In genomic region chr17:53659738-53660137, GRCm38 (mm10) we compare ENCODE assay signal across 11 mouse cellular contexts. TPM values are rescaled to one million over a fixed set of nuclear protein-coding genes. Genes with fewer than 3 reads are reported as not detected.
A peak's percentile ranks its signal among the peaks of the same experiment; 100 is the strongest.
DNase-seq lines count a peak whose midpoint lies in the region; ATAC-seq lines count a peak whose summit lies in the region.
"Had no signal": no experiment of that assay in that cellular context is flagged by ENCODE, and none has a peak within 500 bp of the region (broad histone marks: within the 10 kb centered on the region; RNA-seq: fewer than 3 reads in every experiment).

No protein-coding gene starts in this region.

- intact Hi-C loops in left cerebral cortex, postnatal 14 days (cut with DNase I): loop anchor here (5.0 kb wide), 1 partner anchor 92 kb away; the partner anchor contains the start of gene Kat2b

- H3K4me3 ChIP-seq in hindbrain, embryonic 13.5 days: no peak overlapping the region
- no peak overlapping the region for H3K4me3 ChIP-seq in hindbrain, embryonic 11.5 days (ENCODE audit: low read depth, low read length)

- no peaks in the 10 kb centered on the region; the same call in 1 of the 2 replicates for H3K4me1 ChIP-seq in hindbrain, embryonic 13.5 days (replicated peaks)
- H3K4me1 ChIP-seq in hindbrain, embryonic 11.5 days (replicated peaks; ENCODE audit: control insufficient read depth, insufficient read depth, low read length): no peaks in the 10 kb centered on the region

- H3K9me3 ChIP-seq in hindbrain, embryonic 13.5 days: no peaks in the 10 kb centered on the region
- H3K9me3 ChIP-seq in hindbrain, embryonic 11.5 days (ENCODE audit: control insufficient read depth, low read length): no peaks in the 10 kb centered on the region

- H3K9ac ChIP-seq in hindbrain, embryonic 13.5 days: no peak overlapping the region
- H3K9ac ChIP-seq in hindbrain, embryonic 11.5 days (ENCODE audit: low read depth, low read length): no peak overlapping the region
- H3K9ac ChIP-seq: liver, embryonic 14.5 days had no signal

- DNase-seq in hindbrain, embryonic 11.5 days (ENCODE audit: low spot score): no peak
- peak; percentile 49 for DNase-seq in brain, adult 2 months (ENCODE audit: low read depth, low spot score)
- peak; percentile 56 to 67 for DNase-seq in cerebellum, postnatal 10 days
- DNase-seq in left cerebral cortex, postnatal 14 days (ENCODE audit: low spot score in 2 of 2): peak; percentile 45 to 51
- DNase-seq in ovary, adult 18-20 months (ENCODE audit: low spot score): no peak
- no peak for DNase-seq in thymus, postnatal 0 days (ENCODE audit: low spot score)
- DNase-seq: kidney, adult 18-20 months; thymus, postnatal 36 days had no signal

- no peak overlapping the region for H3K4me2 ChIP-seq in hindbrain, embryonic 13.5 days
- H3K4me2 ChIP-seq in hindbrain, embryonic 11.5 days (replicated peaks; ENCODE audit: low read depth, low read length): no peak overlapping the region

- 0 out of 2 replicates have a peak overlapping the region, but pooled peaks have one; percentile 42 for H3K27ac ChIP-seq in hindbrain, embryonic 13.5 days
- H3K27ac ChIP-seq in hindbrain, embryonic 11.5 days (ENCODE audit: low read depth, low read length): no peak overlapping the region
- H3K27ac ChIP-seq: liver, embryonic 14.5 days had no signal

- H3K27me3 ChIP-seq in hindbrain, embryonic 13.5 days: no peaks in the 10 kb centered on the region
- no peaks in the 10 kb centered on the region for H3K27me3 ChIP-seq in hindbrain, embryonic 11.5 days (ENCODE audit: control insufficient read depth, insufficient read depth, low read length)
- H3K27me3 ChIP-seq: Patski had no signal

- peak; percentile 78; the same call in 1 of the 2 replicates for ATAC-seq in hindbrain, embryonic 13.5 days (ENCODE audit: low FRiP score)
- ATAC-seq in hindbrain, embryonic 11.5 days (ENCODE audit: low FRiP score): no peak
- ATAC-seq: Patski had no signal

- WGBS in hindbrain, embryonic 13.5 days: 42% methylated on average over 4 of the region's 4 CpGs
- 76% methylated on average over 4 of the region's 4 CpGs for WGBS in hindbrain, embryonic 11.5 days

- H3K36me3 ChIP-seq in hindbrain, embryonic 13.5 days: peaks cover 41% of the 10 kb centered on the region
- no peaks in the 10 kb centered on the region for H3K36me3 ChIP-seq in hindbrain, embryonic 11.5 days (ENCODE audit: control insufficient read depth, insufficient read depth, low read length)

RNA-seq across cellular contexts. Expression of gene Sgo1, which starts 29.4 kb away (rescaled TPM):
- 8.3 and 9.0 TPM in 2 replicates for polyA plus RNA-seq in hindbrain, embryonic 13.5 days (2015; fragmentation: Nextera tagmentation; extraction: Ambion mirVana)
- polyA plus RNA-seq in hindbrain, embryonic 11.5 days (2014; fragmentation: Nextera tagmentation; extraction: Ambion mirVana): 37.1 and 43.8 TPM in 2 replicates
- under 1 TPM; 0.22 to 0.49 TPM for total RNA-seq in left cerebral cortex, postnatal 14 days (2021)
- polyA plus RNA-seq in thymus, postnatal 0 days (2015; fragmentation: Nextera tagmentation; extraction: Ambion mirVana): 62.6 and 66.7 TPM in 2 replicates

Comparison
In these comparisons a context has a peak if more than half of its experiments do, and no peak if none do; other contexts are left out.
1. DNase-seq: peak in brain, adult 2 months (single experiment), cerebellum, postnatal 10 days (2 of 2) and left cerebral cortex, postnatal 14 days (2 of 2); none in hindbrain, embryonic 11.5 days (single experiment), ovary, adult 18-20 months (single experiment) and thymus, postnatal 0 days (single experiment).